ENCODE assay signal across 10 mouse cellular contexts in the genomic region with DNA sequence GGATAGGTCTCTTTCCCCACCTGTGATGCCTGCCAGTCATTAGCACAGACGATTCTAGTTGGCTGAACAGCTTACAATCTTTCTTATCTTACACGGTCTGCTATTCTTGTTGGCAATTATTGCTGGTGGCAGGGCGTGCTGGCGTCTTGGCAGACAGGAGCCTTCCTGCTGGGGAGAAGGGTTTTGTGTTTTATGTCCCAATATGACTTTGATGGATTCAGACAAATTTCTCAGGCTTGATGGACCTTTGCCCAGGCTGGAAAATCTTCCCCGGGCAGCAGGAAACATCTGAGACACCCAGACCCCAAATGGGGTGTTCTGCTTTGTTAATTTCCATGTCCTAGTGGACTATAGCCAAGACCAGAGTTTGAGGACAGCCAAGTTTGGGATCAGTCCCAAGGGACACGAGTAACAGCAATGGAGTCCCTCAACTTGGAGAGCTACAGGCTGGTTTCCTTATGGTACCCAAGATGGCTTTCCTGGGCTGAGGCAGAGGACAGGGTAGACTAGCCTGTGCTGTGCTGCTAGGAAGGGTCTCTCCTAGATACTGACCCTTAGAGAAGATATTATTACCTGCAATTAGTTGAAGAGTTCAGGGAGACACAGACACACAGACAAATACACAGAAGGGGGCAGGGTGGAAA.
DNase-seq lines count a peak whose midpoint lies in the region; ATAC-seq and TF ChIP-seq lines count a peak whose summit lies in the region.
"Had no signal": no experiment of that assay in that cellular context is flagged by ENCODE, and none has a peak within 500 bp of the region (broad histone marks: within the 10 kb centered on the region; RNA-seq: fewer than 3 reads in every experiment).

No protein-coding gene starts in this region.

- H3K27me3 ChIP-seq in kidney, adult 2 months (replicated peaks; ENCODE audit: control insufficient read depth, insufficient read depth, low read length) = no peaks in the 10 kb centered on the region
- no peaks in the 10 kb centered on the region for H3K27me3 ChIP-seq in kidney, embryonic 14.5 days (ENCODE audit: control insufficient read depth, insufficient read depth, low read length)
- no peaks in the 10 kb centered on the region for H3K27me3 ChIP-seq in forebrain, postnatal 0 days (ENCODE audit: insufficient read depth, low read length)

- WGBS in kidney, adult 2 months = 20% methylated on average over 6 of the region's 6 CpGs
- WGBS in kidney, embryonic 14.5 days = 52% methylated on average over 6 of the region's 6 CpGs
- 37% methylated on average over 6 of the region's 6 CpGs for WGBS in forebrain, postnatal 0 days

- ATAC-seq in kidney, embryonic 14.5 days (ENCODE audit: low FRiP score, low TSS enrichment) = no peak
- peak; percentile 38 for ATAC-seq in forebrain, postnatal 0 days
- ATAC-seq: activated CD4-positive, CD25-positive, alpha-beta regulatory T cell, adult 4 months had no signal

- H3K4me1 ChIP-seq in kidney, adult 2 months (ENCODE audit: control insufficient read depth, insufficient read depth, low read length) = no peaks in the 10 kb centered on the region
- no peaks in the 10 kb centered on the region for H3K4me1 ChIP-seq in kidney, embryonic 14.5 days (ENCODE audit: control insufficient read depth, insufficient read depth, low read length)
- peaks cover 2% of the 10 kb centered on the region; the same call in 1 of the 2 replicates for H3K4me1 ChIP-seq in forebrain, postnatal 0 days (ENCODE audit: insufficient read depth)

- intact Hi-C loops in left cerebral cortex, postnatal 36 days (cut with DNase I) = no loop called here

- H3K4me3 ChIP-seq in kidney, adult 2 months (ENCODE audit: insufficient read depth, low read depth, low read length) = no peak overlapping the region
- no peak overlapping the region for H3K4me3 ChIP-seq in kidney, embryonic 14.5 days (ENCODE audit: low read length)
- no peak overlapping the region for H3K4me3 ChIP-seq in forebrain, postnatal 0 days (ENCODE audit: low read depth, low read length)

- no peak for TF ChIP-seq POLR2A in kidney, adult 2 months (IDR thresholded peaks at IDR 0.05; ENCODE audit: low read depth, low read length)

- H3K9ac ChIP-seq in kidney, embryonic 14.5 days (ENCODE audit: low read depth, low read length) = no peak overlapping the region
- no peak overlapping the region for H3K9ac ChIP-seq in forebrain, postnatal 0 days

- no peak overlapping the region for H3K27ac ChIP-seq in kidney, adult 2 months (ENCODE audit: insufficient read depth, low read depth, low read length)
- H3K27ac ChIP-seq in kidney, embryonic 14.5 days (ENCODE audit: low read depth, low read length) = no peak overlapping the region
- H3K27ac ChIP-seq in forebrain, postnatal 0 days (ENCODE audit: low read depth, low read length) = no peak overlapping the region

- H3K36me3 ChIP-seq in kidney, adult 2 months (ENCODE audit: control insufficient read depth, insufficient read depth, low read length) = no peaks in the 10 kb centered on the region
- H3K36me3 ChIP-seq in kidney, embryonic 14.5 days (ENCODE audit: control insufficient read depth, insufficient read depth, low read length) = no peaks in the 10 kb centered on the region
- no peaks in the 10 kb centered on the region for H3K36me3 ChIP-seq in forebrain, postnatal 0 days (ENCODE audit: insufficient read depth)

- H3K4me2 ChIP-seq in kidney, embryonic 14.5 days (replicated peaks; ENCODE audit: low read depth, low read length) = no peak overlapping the region
- H3K4me2 ChIP-seq in forebrain, postnatal 0 days (ENCODE audit: low read depth) = no peak overlapping the region

- peak; percentile 11 for DNase-seq in gastrocnemius, postnatal 10 days
- DNase-seq in gastrocnemius, adult 18-20 months (ENCODE audit: low spot score) = no peak
- DNase-seq in kidney, adult 2 months = peak; percentile 6
- DNase-seq in right cerebral cortex, postnatal 10 days (ENCODE audit: low spot score in 2 of 2) = peak; percentile 22 to 25
- no peak for DNase-seq in right cerebral cortex, postnatal 25 days
- DNase-seq in forebrain, postnatal 0 days = peak; percentile 36
- no peak for DNase-seq in left cerebral cortex, postnatal 36 days (ENCODE audit: low spot score in 2 of 2)
- DNase-seq: liver had no signal

- no peak for TF ChIP-seq CTCF in kidney, adult 2 months (conservative IDR thresholded peaks at IDR 0.05; ENCODE audit: insufficient read depth, insufficient read length, low read depth, low read length)
- TF ChIP-seq CTCF in forebrain, postnatal 0 days (IDR thresholded peaks at IDR 0.05; ENCODE audit: low read depth) = no peak

- no peaks in the 10 kb centered on the region for H3K9me3 ChIP-seq in kidney, embryonic 14.5 days (ENCODE audit: control insufficient read depth, low read length)
- no peaks in the 10 kb centered on the region for H3K9me3 ChIP-seq in forebrain, postnatal 0 days (ENCODE audit: low read length)

Comparison
In these comparisons a context has a peak if more than half of its experiments do, and no peak if none do; other contexts are left out.
1. DNase-seq: peak in gastrocnemius, postnatal 10 days (single experiment), kidney, adult 2 months (single experiment), right cerebral cortex, postnatal 10 days (2 of 2) and forebrain, postnatal 0 days (single experiment); none in gastrocnemius, adult 18-20 months (single experiment), right cerebral cortex, postnatal 25 days (single experiment) and left cerebral cortex, postnatal 36 days (0 of 2).